17 mouse cellular contexts compared by ENCODE assay signal in genomic region chr7:25099581-25099980, GRCm38 (mm10). TPM values are rescaled to one million over a fixed set of nuclear protein-coding genes. Genes with fewer than 3 reads are reported as not detected.
DNase-seq lines count a peak whose midpoint lies in the region; ATAC-seq and TF ChIP-seq lines count a peak whose summit lies in the region.
"Had no signal": no experiment of that assay in that cellular context is flagged by ENCODE, and none has a peak within 500 bp of the region (broad histone marks: within the 10 kb centered on the region; RNA-seq: fewer than 3 reads in every experiment).

No protein-coding gene starts in this region.

- no peak overlapping the region for H3K4me2 ChIP-seq in intestine, postnatal 0 days (replicated peaks; ENCODE audit: low read depth)
- H3K4me2 ChIP-seq in intestine, embryonic 16.5 days (ENCODE audit: low read depth, low read length), result no peak overlapping the region
- no peak overlapping the region for H3K4me2 ChIP-seq in midbrain, postnatal 0 days (ENCODE audit: low read depth, low read length, poor library complexity, severe bottlenecking)
- H3K4me2 ChIP-seq in kidney, embryonic 16.5 days (replicated peaks; ENCODE audit: low read depth, low read length), result no peak overlapping the region
- H3K4me2 ChIP-seq: embryonic facial prominence, embryonic 15.5 days; limb, embryonic 15.5 days; neural tube, embryonic 12.5 days had no signal

- peak; percentile 24 for DNase-seq in midbrain, postnatal 0 days (ENCODE audit: low spot score)
- DNase-seq in midbrain, embryonic 10.5 days (ENCODE audit: low spot score), result no peak
- DNase-seq in cerebellum, postnatal 10 days, result no peak
- no peak for DNase-seq in right cerebral cortex, postnatal 4 days
- DNase-seq: cerebellum, postnatal 14 days; heart, adult 18-20 months; heart, postnatal 36 days; kidney, postnatal 10 days; retina, postnatal 1 day had no signal

- no peak overlapping the region for H3K27ac ChIP-seq in intestine, postnatal 0 days (ENCODE audit: low read depth, low read length)
- no peak overlapping the region for H3K27ac ChIP-seq in intestine, embryonic 16.5 days (ENCODE audit: low read length)
- no peak overlapping the region for H3K27ac ChIP-seq in midbrain, postnatal 0 days (ENCODE audit: low read depth, low read length)
- no peak overlapping the region for H3K27ac ChIP-seq in midbrain, embryonic 10.5 days (replicated peaks)
- no peak overlapping the region for H3K27ac ChIP-seq in kidney, embryonic 16.5 days (ENCODE audit: low read length)
- H3K27ac ChIP-seq: embryonic facial prominence, embryonic 15.5 days; limb, embryonic 15.5 days; neural tube, embryonic 12.5 days had no signal

- WGBS in intestine, postnatal 0 days, result 46% methylated on average over 4 of the region's 4 CpGs
- 47% methylated on average over 4 of the region's 4 CpGs for WGBS in intestine, embryonic 16.5 days
- WGBS in midbrain, postnatal 0 days, result 53% methylated on average over 4 of the region's 4 CpGs
- 60% methylated on average over 4 of the region's 4 CpGs for WGBS in midbrain, embryonic 10.5 days
- 60% methylated on average over 4 of the region's 4 CpGs for WGBS in kidney, embryonic 16.5 days

- no peaks in the 10 kb centered on the region for H3K4me1 ChIP-seq in intestine, postnatal 0 days (replicated peaks; ENCODE audit: control insufficient read depth, insufficient read depth, low read length)
- H3K4me1 ChIP-seq in intestine, embryonic 16.5 days (ENCODE audit: control insufficient read depth, insufficient read depth, low read length), result no peaks in the 10 kb centered on the region
- no peaks in the 10 kb centered on the region for H3K4me1 ChIP-seq in midbrain, postnatal 0 days (ENCODE audit: insufficient read depth, low read length)
- 0 out of 2 replicates have a peak, but pooled peaks cover under 1% of the 10 kb centered on the region for H3K4me1 ChIP-seq in midbrain, embryonic 10.5 days
- H3K4me1 ChIP-seq in kidney, embryonic 16.5 days (ENCODE audit: insufficient read depth, low read length), result no peaks in the 10 kb centered on the region
- H3K4me1 ChIP-seq: embryonic facial prominence, embryonic 15.5 days; limb, embryonic 15.5 days; neural tube, embryonic 12.5 days had no signal

- no peak overlapping the region for H3K9ac ChIP-seq in intestine, postnatal 0 days (ENCODE audit: low read depth, low read length)
- no peak overlapping the region for H3K9ac ChIP-seq in intestine, embryonic 16.5 days (ENCODE audit: low read depth, low read length)
- H3K9ac ChIP-seq in midbrain, postnatal 0 days (replicated peaks; ENCODE audit: low read length, poor library complexity, severe bottlenecking), result no peak overlapping the region
- no peak overlapping the region for H3K9ac ChIP-seq in kidney, embryonic 16.5 days (replicated peaks; ENCODE audit: low read length)
- H3K9ac ChIP-seq: embryonic facial prominence, embryonic 15.5 days; limb, embryonic 15.5 days; neural tube, embryonic 12.5 days had no signal

- H3K27me3 ChIP-seq in intestine, postnatal 0 days (replicated peaks; ENCODE audit: control insufficient read depth, insufficient read depth, low read length), result no peaks in the 10 kb centered on the region
- no peaks in the 10 kb centered on the region; the same call in 1 of the 2 replicates for H3K27me3 ChIP-seq in intestine, embryonic 16.5 days (replicated peaks; ENCODE audit: control insufficient read depth, insufficient read depth, low read length)
- no peaks in the 10 kb centered on the region for H3K27me3 ChIP-seq in midbrain, postnatal 0 days (ENCODE audit: insufficient read depth, low read length)
- H3K27me3 ChIP-seq in midbrain, embryonic 10.5 days (ENCODE audit: low read depth, poor library complexity, severe bottlenecking), result peaks cover 10% of the 10 kb centered on the region
- H3K27me3 ChIP-seq in kidney, embryonic 16.5 days (ENCODE audit: insufficient read depth, low read length), result no peaks in the 10 kb centered on the region
- H3K27me3 ChIP-seq: embryonic facial prominence, embryonic 15.5 days; limb, embryonic 15.5 days; neural tube, embryonic 12.5 days had no signal

- no peak overlapping the region for H3K4me3 ChIP-seq in intestine, postnatal 0 days (ENCODE audit: low read depth, low read length)
- no peak overlapping the region for H3K4me3 ChIP-seq in intestine, embryonic 16.5 days (ENCODE audit: low read length)
- H3K4me3 ChIP-seq in midbrain, postnatal 0 days (ENCODE audit: low read depth, low read length), result no peak overlapping the region
- H3K4me3 ChIP-seq in midbrain, embryonic 10.5 days, result no peak overlapping the region
- H3K4me3 ChIP-seq in kidney, embryonic 16.5 days (ENCODE audit: low read length), result no peak overlapping the region
- H3K4me3 ChIP-seq: embryonic facial prominence, embryonic 15.5 days; limb, embryonic 15.5 days; neural tube, embryonic 12.5 days had no signal

- H3K9me3 ChIP-seq in intestine, postnatal 0 days (ENCODE audit: control insufficient read depth), result no peaks in the 10 kb centered on the region
- no peaks in the 10 kb centered on the region for H3K9me3 ChIP-seq in intestine, embryonic 16.5 days (ENCODE audit: control insufficient read depth, low read length)
- no peaks in the 10 kb centered on the region for H3K9me3 ChIP-seq in midbrain, postnatal 0 days (ENCODE audit: low read length)
- no peaks in the 10 kb centered on the region for H3K9me3 ChIP-seq in midbrain, embryonic 10.5 days (replicated peaks)
- H3K9me3 ChIP-seq in kidney, embryonic 16.5 days (ENCODE audit: low read length), result no peaks in the 10 kb centered on the region
- H3K9me3 ChIP-seq: embryonic facial prominence, embryonic 15.5 days; limb, embryonic 15.5 days; neural tube, embryonic 12.5 days had no signal

- H3K36me3 ChIP-seq in intestine, postnatal 0 days (ENCODE audit: control insufficient read depth, insufficient read depth), result no peaks in the 10 kb centered on the region
- H3K36me3 ChIP-seq in intestine, embryonic 16.5 days (ENCODE audit: control insufficient read depth, insufficient read depth, low read length), result no peaks in the 10 kb centered on the region
- peaks cover 33% of the 10 kb centered on the region for H3K36me3 ChIP-seq in midbrain, postnatal 0 days (ENCODE audit: insufficient read depth, low read length)
- 0 out of 2 replicates have a peak, but pooled peaks cover 6% of the 10 kb centered on the region for H3K36me3 ChIP-seq in midbrain, embryonic 10.5 days
- no peaks in the 10 kb centered on the region for H3K36me3 ChIP-seq in kidney, embryonic 16.5 days (ENCODE audit: insufficient read depth, low read length)
- H3K36me3 ChIP-seq: embryonic facial prominence, embryonic 15.5 days; limb, embryonic 15.5 days had no signal

- no peak for ATAC-seq in intestine, postnatal 0 days
- ATAC-seq in intestine, embryonic 16.5 days, result no peak
- ATAC-seq in midbrain, postnatal 0 days (ENCODE audit: low FRiP score), result no peak
- 0 out of 2 replicates have a peak, but pooled peaks have one; percentile 39 for ATAC-seq in common myeloid progenitor, adult 5-6 weeks (replicated peaks; ENCODE audit: low read depth, poor library complexity, severe bottlenecking)
- no peak for ATAC-seq in kidney, embryonic 16.5 days (ENCODE audit: low FRiP score, low TSS enrichment)
- ATAC-seq: CD4-positive, CD25-positive, alpha-beta regulatory T cell, adult 4 months had no signal

- peak; percentile 46; the same call in 1 of the 2 replicates for TF ChIP-seq CTCF in intestine, postnatal 0 days (IDR thresholded peaks at IDR 0.05; ENCODE audit: low read depth)
- peak; percentile 51 for TF ChIP-seq CTCF in midbrain, postnatal 0 days (IDR thresholded peaks at IDR 0.05)

RNA-seq across cellular contexts. Expression of gene Zfp574, which starts 27.2 kb away (rescaled TPM):
- 11.6 and 12.1 TPM in 2 replicates for polyA plus RNA-seq in intestine, postnatal 0 days (2015; fragmentation: Nextera tagmentation; extraction: Ambion mirVana)
- polyA plus RNA-seq in intestine, embryonic 16.5 days (2015; fragmentation: Nextera tagmentation; extraction: Ambion mirVana), result 23.1 and 23.3 TPM in 2 replicates
- 37.4 and 38.0 TPM in 2 replicates for total RNA-seq in midbrain, postnatal 0 days (2014; rRNA removed)
- polyA plus RNA-seq in midbrain, postnatal 0 days (2015; fragmentation: Nextera tagmentation; extraction: Ambion mirVana), result 30.9 and 31.9 TPM in 2 replicates
- polyA plus RNA-seq in midbrain, embryonic 10.5 days (2016; fragmentation: Nextera tagmentation; extraction: Ambion mirVana), result 44.4 and 45.3 TPM in 2 replicates
- 4.8 and 8.4 TPM in 2 replicates for total RNA-seq in common myeloid progenitor, adult 5-6 weeks (2017)
- 37.7 and 44.1 TPM in 2 replicates for polyA plus RNA-seq in kidney, embryonic 16.5 days (2015; fragmentation: Nextera tagmentation; extraction: Ambion mirVana)

RNA-seq across cellular contexts. Expression of gene Grik5, which starts 27.4 kb away (rescaled TPM):
- polyA plus RNA-seq in intestine, postnatal 0 days (2015; fragmentation: Nextera tagmentation; extraction: Ambion mirVana), result 1.3 TPM in 2 replicates
- 1.5 and 1.9 TPM in 2 replicates for polyA plus RNA-seq in intestine, embryonic 16.5 days (2015; fragmentation: Nextera tagmentation; extraction: Ambion mirVana)
- 153 and 161 TPM in 2 replicates for total RNA-seq in midbrain, postnatal 0 days (2014; rRNA removed)
- polyA plus RNA-seq in midbrain, postnatal 0 days (2015; fragmentation: Nextera tagmentation; extraction: Ambion mirVana), result 15.7 and 18.6 TPM in 2 replicates
- 5.4 and 7.5 TPM in 2 replicates for polyA plus RNA-seq in midbrain, embryonic 10.5 days (2016; fragmentation: Nextera tagmentation; extraction: Ambion mirVana)
- 10.4 and 11.5 TPM in 2 replicates for total RNA-seq in common myeloid progenitor, adult 5-6 weeks (2017)
- polyA plus RNA-seq in kidney, embryonic 16.5 days (2015; fragmentation: Nextera tagmentation; extraction: Ambion mirVana), result 5.1 and 6.3 TPM in 2 replicates
